Mouse (Mus musculus) left cerebral cortex, adult 6 months (tissue): ENCODE measurements around the gene Brd2. TPM values are rescaled to one million over a fixed set of nuclear protein-coding genes. Genes with fewer than 3 reads are reported as not detected.

Source experiments
- long read RNA-seq, 2 experiments: library from polyadenylated mRNA; unstranded; transcript quantifications; one replicate each; pipeline ENCODE4 v2.0.0; 2019 to 2020
- polyA plus RNA-seq: library from polyadenylated mRNA; unstranded; fragments of <200 nt; fragmentation: Nextera tagmentation; gene quantifications from 2 replicates; pipeline ENCODE4 v1.2.3, GENCODE M21; 2021

Brd2 gene
- 42.2 and 74.5 TPM in 2 replicates for polyA plus RNA-seq
- long read RNA-seq, experiment 1, full-length matches to known transcripts = 24 of 227 reads
- long read RNA-seq, experiment 1, partial matches to known transcripts = 177 of 227 reads
- long read RNA-seq, experiment 1, other reads (novel, unspliced or antisense) = 26 of 227 reads
- long read RNA-seq, experiment 2, full-length matches to known transcripts = 3 of 85 reads
- long read RNA-seq, experiment 2, partial matches to known transcripts = 79 of 85 reads
- long read RNA-seq, experiment 2, other reads (novel, unspliced or antisense) = 3 of 85 reads

DNA sequence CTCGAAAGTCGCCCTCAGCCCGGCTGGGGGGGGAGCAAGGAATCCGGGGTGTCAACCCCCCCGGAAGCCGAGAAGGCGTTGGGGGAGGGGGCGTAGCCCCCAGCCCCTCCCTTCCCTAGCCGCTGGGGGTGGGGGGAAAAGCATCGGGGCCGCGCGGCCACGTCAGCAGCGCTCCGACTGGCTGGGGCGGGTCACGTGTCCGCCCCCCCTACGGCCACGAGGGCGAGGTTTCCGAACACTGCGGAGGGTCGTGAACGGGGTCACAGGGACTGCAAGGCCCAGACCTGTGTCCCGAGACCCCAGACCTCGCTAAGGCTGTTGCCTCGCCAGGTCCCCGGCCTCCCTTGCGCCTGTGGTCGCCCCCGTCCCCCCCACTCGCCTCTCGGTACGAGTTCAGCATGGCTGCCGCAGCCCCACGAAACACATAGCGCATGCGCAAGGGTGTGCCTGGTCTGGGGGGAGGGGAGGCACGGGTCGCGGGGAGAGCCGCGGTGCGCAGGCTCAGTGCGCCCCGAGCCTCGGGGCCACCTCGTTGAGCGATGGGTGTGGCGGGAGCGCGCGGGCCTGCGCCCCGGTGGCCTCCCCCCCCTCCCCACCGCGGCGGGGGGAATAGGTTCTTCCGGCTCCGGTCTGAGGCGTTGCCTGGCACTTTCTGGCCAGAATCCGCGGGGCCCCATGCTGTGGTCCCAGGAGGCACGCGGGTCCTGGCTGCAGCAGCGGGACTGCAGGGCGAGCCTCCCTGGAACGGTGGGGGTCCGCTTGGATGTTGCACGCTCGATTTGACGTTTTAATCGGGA, at the start of gene Brd2:
Gene Brd2 (minus strand): TSS at position 447 of the 797 bp plus-strand sequence.

DNA sequence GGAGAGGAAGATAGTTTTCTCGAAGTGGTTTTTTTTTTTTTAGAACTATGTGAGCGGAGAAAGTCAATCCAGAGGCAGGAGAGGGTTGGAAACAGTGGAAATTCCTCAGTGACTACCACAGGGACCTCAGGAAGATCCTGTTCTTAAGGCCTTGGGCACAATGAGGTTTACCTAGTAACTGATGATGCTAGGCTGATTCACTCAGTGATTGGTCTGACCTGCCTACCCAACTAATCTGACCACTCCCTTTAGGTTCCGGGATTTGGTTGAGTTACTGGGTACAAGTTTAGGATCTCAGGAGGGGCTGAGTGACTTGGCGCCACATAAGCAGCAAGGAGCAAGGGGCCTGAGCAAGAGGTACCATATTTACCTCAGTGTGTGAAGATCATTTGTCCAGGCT, 30.5 kb upstream of the Brd2 start, which contains the start of gene H2-DMb1:
Gene H2-DMb1 (plus strand): TSS at position 150 of the 400 bp plus-strand sequence.

GRCm38 (mm10) chr17:34143033-34143432, 20.6 kb upstream of the Brd2 start, which contains the start of gene H2-DMb2:
Gene H2-DMb2, plus strand, starts transcription at chr17:34143307.

GRCm38 (mm10) chr17:34119249-34120179, 2.9 kb downstream of the Brd2 start, which contains the start of gene H2-DMa:
Gene H2-DMa, plus strand, starts transcription at chr17:34119541.

DNA sequence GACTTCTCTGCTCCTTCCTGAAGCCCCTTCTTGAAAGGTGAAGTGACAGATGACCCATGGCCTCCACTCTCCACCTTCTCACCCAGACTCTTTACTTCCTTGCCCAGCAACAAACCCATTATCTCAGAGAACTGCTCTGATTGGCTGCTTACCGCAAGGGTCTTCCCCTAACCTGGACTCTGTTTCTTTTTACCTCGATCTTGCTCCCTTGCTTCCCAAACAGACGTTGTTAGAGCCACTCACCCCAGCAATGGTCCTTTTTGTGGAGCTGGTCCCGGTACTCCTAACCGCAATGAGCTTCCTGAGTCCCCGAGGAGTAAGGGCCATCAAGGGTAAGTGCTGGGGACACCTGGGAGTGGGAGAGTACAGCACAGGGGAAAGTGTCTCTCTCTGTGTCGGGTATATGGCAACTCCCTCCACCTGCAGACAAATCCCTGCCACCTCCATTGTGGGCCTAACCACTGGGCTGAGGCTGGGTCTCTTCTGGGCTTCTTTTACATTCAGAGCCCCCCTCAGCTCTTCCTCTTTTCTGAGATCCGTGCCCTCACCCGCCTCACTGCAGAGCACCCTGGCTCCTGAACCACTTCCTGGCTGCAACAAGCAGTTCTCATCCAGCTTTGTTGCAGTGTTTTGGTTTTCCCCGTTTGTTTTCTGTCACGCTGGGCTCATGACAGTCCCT, 30.1 kb downstream of the Brd2 start, which contains the start of gene H2-Oa:
Gene H2-Oa (plus strand): TSS at position 144 of the 679 bp plus-strand sequence.

Other genes with a start within 250 kb of the Brd2 start
- not detected in 2 replicates for gene Gm7029, start 248.8 kb downstream of the Brd2 start, polyA plus RNA-seq
- 0.23 and 0.25 TPM in 2 replicates for gene Kifc1, start 232.0 kb downstream of the Brd2 start, polyA plus RNA-seq
- 1.5 and 2.0 TPM in 2 replicates for gene Platr17, start 217.5 kb downstream of the Brd2 start, polyA plus RNA-seq
- gene Daxx, start 213.2 kb downstream of the Brd2 start, polyA plus RNA-seq = 17.9 and 19.4 TPM in 2 replicates
- gene Tapbp, start 206.7 kb downstream of the Brd2 start, polyA plus RNA-seq = 27.8 and 29.4 TPM in 2 replicates
- gene Zbtb22, start 206.7 kb downstream of the Brd2 start, polyA plus RNA-seq = 4.8 and 8.5 TPM in 2 replicates
- gene Rgl2, start 193.1 kb downstream of the Brd2 start, polyA plus RNA-seq = 7.1 and 7.2 TPM in 2 replicates
- 117 and 123 TPM in 2 replicates for gene Pfdn6, start 182.3 kb downstream of the Brd2 start, polyA plus RNA-seq
- gene Wdr46, start 182.0 kb downstream of the Brd2 start, polyA plus RNA-seq = 4.5 and 4.8 TPM in 2 replicates
- gene B3galt4, start 171.1 kb downstream of the Brd2 start, polyA plus RNA-seq = 4.3 and 5.6 TPM in 2 replicates
- 41.5 and 54.7 TPM in 2 replicates for gene Vps52, start 166.8 kb downstream of the Brd2 start, polyA plus RNA-seq
- gene Rps18, start 166.6 kb downstream of the Brd2 start, polyA plus RNA-seq = 906 and 922 TPM in 2 replicates
- gene H2-K1, start 122.3 kb downstream of the Brd2 start, polyA plus RNA-seq = 29.6 and 37.7 TPM in 2 replicates
- gene Ring1, start 98.0 kb downstream of the Brd2 start, polyA plus RNA-seq = 3.4 and 12.5 TPM in 2 replicates
- gene H2-Ke6, start 94.6 kb downstream of the Brd2 start, polyA plus RNA-seq = 25.9 and 48.5 TPM in 2 replicates
- 66.0 and 69.8 TPM in 2 replicates for gene Slc39a7, start 91.0 kb downstream of the Brd2 start, polyA plus RNA-seq
- gene Rxrb, start 90.8 kb downstream of the Brd2 start, polyA plus RNA-seq = 12.9 and 32.8 TPM in 2 replicates
- 0.48 and 0.55 TPM in 2 replicates for gene Col11a2, start 83.2 kb downstream of the Brd2 start, polyA plus RNA-seq
- 1.2 and 1.6 TPM in 2 replicates for gene H2-Oa, start 30.3 kb downstream of the Brd2 start, polyA plus RNA-seq
- 32.1 and 36.6 TPM in 2 replicates for gene H2-DMa, start 3.1 kb downstream of the Brd2 start, polyA plus RNA-seq
- gene H2-DMb2, start 20.7 kb upstream of the Brd2 start, polyA plus RNA-seq = 0.44 and 0.55 TPM in 2 replicates
- 4.0 and 4.2 TPM in 2 replicates for gene H2-DMb1, start 30.4 kb upstream of the Brd2 start, polyA plus RNA-seq
- 2.2 and 2.8 TPM in 2 replicates for gene Tap1, start 64.9 kb upstream of the Brd2 start, polyA plus RNA-seq
- 8.1 and 8.5 TPM in 2 replicates for gene Psmb9, start 65.1 kb upstream of the Brd2 start, polyA plus RNA-seq
- 21.0 and 24.6 TPM in 2 replicates for gene Psmb8, start 75.1 kb upstream of the Brd2 start, polyA plus RNA-seq
- gene Tap2, start 80.9 kb upstream of the Brd2 start, polyA plus RNA-seq = 5.6 and 6.8 TPM in 2 replicates
- 0.55 and 1.3 TPM in 2 replicates for gene H2-Ob, start 116.3 kb upstream of the Brd2 start, polyA plus RNA-seq
- gene H2-Ab1, start 135.1 kb upstream of the Brd2 start, polyA plus RNA-seq = 7.2 and 13.6 TPM in 2 replicates
- gene H2-Aa, start 165.2 kb upstream of the Brd2 start, polyA plus RNA-seq = 3.1 and 6.3 TPM in 2 replicates
- 4.5 and 6.5 TPM in 2 replicates for gene H2-Eb1, start 183.2 kb upstream of the Brd2 start, polyA plus RNA-seq
- not detected in 2 replicates for gene H2-Eb2, start 203.0 kb upstream of the Brd2 start, polyA plus RNA-seq
- gene Btnl2, start 232.2 kb upstream of the Brd2 start, polyA plus RNA-seq = not detected in 2 replicates